Mouse (Mus musculus) CH12.LX (cell line): ENCODE measurements around the gene Rpl11. TPM values are rescaled to one million over a fixed set of nuclear protein-coding genes. Genes with fewer than 3 reads are reported as not detected.
"Not testable (repeated sequence)": the region's sequence is repeated elsewhere in the genome, so short reads cannot be mapped to it uniquely, and the experiment has no call there.

Source experiments
- DNase-seq: peaks from one replicate; pipeline ENCODE4 v3.0.0-alpha.2; 2013; ENCODE audit errors: extremely low read depth
- H3K27ac ChIP-seq: 2 replicates; pipeline ENCODE4 v1.5.1; 2012; ENCODE audit warnings: low read depth, mild to moderate bottlenecking, control low read depth, moderate library complexity; ENCODE audit not compliant: insufficient read depth
- H3K27me3 ChIP-seq: replicated peaks from 2 replicates; pipeline ENCODE3; 2012; ENCODE audit warnings: inconsistent platforms
- H3K36me3 ChIP-seq, 2 experiments: replicated peaks in 1 of 2; 2 replicates each; pipeline versions ENCODE3 to v1.6.1; 2012; ENCODE audit warnings: inconsistent platforms in 1 of 2, low read length in 1 of 2, mild to moderate bottlenecking in 1 of 2, mixed read lengths in 1 of 2, moderate library complexity in 1 of 2; ENCODE audit not compliant: control insufficient read depth in 1 of 2, insufficient read depth in 1 of 2
- H3K4me1 ChIP-seq, 2 experiments: 2 replicates each; pipeline ENCODE4 v1.6.1; 2012; ENCODE audit warnings: inconsistent platforms in 1 of 2, moderate library complexity in 1 of 2; ENCODE audit not compliant: insufficient read depth in 2 of 2, control insufficient read depth in 1 of 2
- H3K4me2 ChIP-seq: 2 replicates; pipeline ENCODE4 v1.6.1; 2012; ENCODE audit warnings: low read depth, mild to moderate bottlenecking, control low read depth; ENCODE audit not compliant: poor library complexity, insufficient read depth, severe bottlenecking
- H3K4me3 ChIP-seq, 3 experiments: fragments of 150-350 bp in 1 of 3; sonication (generic) in 1 of 3; replicated peaks in 1 of 3; 2 replicates each; pipeline versions ENCODE3 to v1.5.1; 2011 to 2012; ENCODE audit warnings: low read depth in 2 of 3, low read length in 2 of 3, mild to moderate bottlenecking in 2 of 3, moderate library complexity in 2 of 3, control low read depth in 1 of 3, improper control_type of control experiment in 1 of 3, inconsistent platforms in 1 of 3, mixed read lengths in 1 of 3; ENCODE audit not compliant: poor library complexity in 1 of 3
- H3K79me2 ChIP-seq: replicated peaks from 2 replicates; pipeline ENCODE4 v1.6.1; 2012; ENCODE audit warnings: mild to moderate bottlenecking, moderate library complexity; ENCODE audit not compliant: control insufficient read depth, poor library complexity, insufficient read depth, severe bottlenecking; ENCODE audit errors: extremely low read depth
- H3K9ac ChIP-seq: 2 replicates; pipeline ENCODE4 v1.6.1; 2012; ENCODE audit warnings: low read depth, mild to moderate bottlenecking, control low read depth, moderate library complexity; ENCODE audit not compliant: insufficient read depth
- H3K9me3 ChIP-seq: replicated peaks from 2 replicates; pipeline ENCODE3; 2012; ENCODE audit warnings: low read length, inconsistent platforms, mixed read lengths
- CHD1 ChIP-seq: IDR thresholded peaks from 2 replicates; pipeline ENCODE4 v1.6.1; 2012; ENCODE audit warnings: low read depth, low read length, improper control_type of control experiment, inconsistent platforms
- MAFK ChIP-seq: IDR thresholded peaks from 2 replicates; pipeline ENCODE4 v1.6.1; 2011; ENCODE audit warnings: low read length, improper control_type of control experiment; ENCODE audit not compliant: insufficient replicate concordance
- POLR2AphosphoS2 ChIP-seq: IDR thresholded peaks from 2 replicates; pipeline ENCODE4 v1.6.1; 2011; ENCODE audit warnings: low read depth, low read length, improper control_type of control experiment
- USF1 ChIP-seq: IDR thresholded peaks from 2 replicates; pipeline ENCODE4 v1.6.1; 2014; ENCODE audit warnings: low read depth, mild to moderate bottlenecking, inconsistent platforms, low read length, improper control_type of control experiment
- ZC3H11A ChIP-seq: IDR thresholded peaks from 2 replicates; pipeline ENCODE4 v1.6.1; 2012; ENCODE audit warnings: low read depth, mild to moderate bottlenecking, inconsistent platforms, low read length, improper control_type of control experiment
- dilution Hi-C: fragments of 300-500 bp; cut with MboI; formaldehyde crosslinking; loops from 2 replicates; pipeline ENCODE4 v1.14.3; 2020; ENCODE audit warnings: low sequenced_read_pairs; ENCODE audit not compliant: extremely low pct_unique_long_range_greater_than_20kb, extremely low pct_ligation_motif_present
- in situ Hi-C: fragments of 300-500 bp; cut with MboI; formaldehyde crosslinking; loops from 3 replicates; pipeline ENCODE4 v1.14.3; 2019; ENCODE audit warnings: low sequenced_read_pairs, low pct_ligation_motif_present, low pct_unique_long_range_greater_than_20kb, mixed read lengths
- polyA plus RNA-seq: library from polyadenylated mRNA; unstranded; fragments of >175 nt; gene quantifications from 2 replicates; pipeline ENCODE4 v1.2.1, GENCODE M21; 2012; ENCODE audit warnings: low read depth; ENCODE audit not compliant: insufficient read length
- total RNA-seq, 2 experiments: library from RNA; depleted of rRNA; stranded (reverse); fragments of 300-350 nt in 1 of 2; fragments of >200 nt in 1 of 2; gene quantifications; 2 replicates each; pipeline ENCODE4 v1.2.3; 2012 to 2014

Gene Rpl11
- total and polyA plus RNA-seq, 3 experiments = 1,170 to 2,513 (median 1,661) TPM

- in situ Hi-C loops (no loop called here), dilution Hi-C loops (no loop called here)
- H3K9ac ChIP-seq = no peak overlapping the region
- H3K4me1 ChIP-seq = peaks cover 2 to 19% of the 10 kb centered on the region in 2 experiments; a peak in 2 of 4 replicates
- no peaks in the 10 kb centered on the region for H3K27me3 ChIP-seq
- no peak overlapping the region for H3K4me2 ChIP-seq
- H3K9me3 ChIP-seq = no peaks in the 10 kb centered on the region
- no peak overlapping the region for H3K4me3 ChIP-seq
- H3K36me3 ChIP-seq = peaks cover 40 to 69% of the 10 kb centered on the region in 2 experiments
- peaks cover 21% of the 10 kb centered on the region for H3K79me2 ChIP-seq
- no peak overlapping the region for H3K27ac ChIP-seq
- DNase-seq = no peak
- TF ChIP-seq ZC3H11A = no peak
- no peak for TF ChIP-seq MAFK
- no peak for TF ChIP-seq USF1
- no peak for TF ChIP-seq CHD1
- 0 out of 2 replicates have a peak, but pooled peaks have one; percentile 42 for TF ChIP-seq POLR2AphosphoS2
Measured at GRCm38 (mm10) chr4:135981524-135982063, 71.6 kb downstream of the Rpl11 start.

DNA sequence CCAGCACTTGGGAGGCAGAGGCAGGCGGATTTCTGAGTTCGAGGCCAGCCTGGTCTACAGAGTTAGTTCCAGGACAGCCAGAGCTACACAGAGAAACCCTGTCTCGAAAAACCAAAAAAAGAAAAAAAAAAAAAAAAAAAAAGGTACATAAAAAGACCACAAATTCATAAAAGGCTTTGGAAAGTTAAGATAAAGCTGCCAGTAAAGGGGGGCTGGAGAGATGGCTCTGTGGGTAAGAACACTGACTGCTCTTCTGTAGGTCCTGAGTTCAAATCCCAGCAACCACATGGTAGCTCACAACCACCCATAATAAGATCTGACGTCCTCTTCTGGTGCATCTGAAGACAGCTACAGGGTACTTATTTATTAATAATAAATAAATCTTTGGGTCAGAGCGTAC is 73.0 kb downstream of the Rpl11 start:
- H3K4me2 ChIP-seq, H3K4me3 ChIP-seq, DNase-seq, H3K27me3 ChIP-seq, H3K9me3 ChIP-seq, dilution Hi-C loops, H3K9ac ChIP-seq, in situ Hi-C loops, H3K27ac ChIP-seq, H3K79me2 ChIP-seq: not testable (repeated sequence)
- Histone ChIP-seq H3K4me1 (peaks cover 1 to 11% of the 10 kb centered on the region in 2 experiments; a peak in 2 of 4 replicates), H3K36me3 (peaks cover 49 to 76% of the 10 kb centered on the region in 2 experiments)

Other genes with a start within 250 kb of the Rpl11 start
- 85.7 and 127 TPM in 2 replicates for gene Srsf10, start 197.7 kb downstream of the Rpl11 start, total RNA-seq (2012; rRNA removed)
- 179 and 197 TPM in 2 replicates for gene Srsf10, start 197.7 kb downstream of the Rpl11 start, total RNA-seq (2014; rRNA removed)
- gene Srsf10, start 197.7 kb downstream of the Rpl11 start, polyA plus RNA-seq = 291 and 341 TPM in 2 replicates
- gene Pnrc2, start 179.6 kb downstream of the Rpl11 start, total RNA-seq (2012; rRNA removed) = 22.2 and 30.5 TPM in 2 replicates
- 46.9 and 55.0 TPM in 2 replicates for gene Pnrc2, start 179.6 kb downstream of the Rpl11 start, total RNA-seq (2014; rRNA removed)
- 32.8 and 34.4 TPM in 2 replicates for gene Pnrc2, start 179.6 kb downstream of the Rpl11 start, polyA plus RNA-seq
- gene Cnr2, start 158.0 kb downstream of the Rpl11 start, total RNA-seq (2012; rRNA removed) = 5.6 and 6.5 TPM in 2 replicates
- gene Cnr2, start 158.0 kb downstream of the Rpl11 start, total RNA-seq (2014; rRNA removed) = 13.5 and 13.8 TPM in 2 replicates
- 9.4 and 10.6 TPM in 2 replicates for gene Cnr2, start 158.0 kb downstream of the Rpl11 start, polyA plus RNA-seq
- gene Fuca1, start 132.7 kb downstream of the Rpl11 start, total RNA-seq (2012; rRNA removed) = 63.2 and 77.6 TPM in 2 replicates
- 28.6 and 32.6 TPM in 2 replicates for gene Fuca1, start 132.7 kb downstream of the Rpl11 start, total RNA-seq (2014; rRNA removed)
- 66.5 and 71.5 TPM in 2 replicates for gene Fuca1, start 132.7 kb downstream of the Rpl11 start, polyA plus RNA-seq
- 32.4 and 42.7 TPM in 2 replicates for gene Hmgcl, start 107.0 kb downstream of the Rpl11 start, total RNA-seq (2012; rRNA removed)
- gene Hmgcl, start 107.0 kb downstream of the Rpl11 start, total RNA-seq (2014; rRNA removed) = 38.0 and 39.5 TPM in 2 replicates
- 27.2 and 27.6 TPM in 2 replicates for gene Hmgcl, start 107.0 kb downstream of the Rpl11 start, polyA plus RNA-seq
- gene Gale, start 89.7 kb downstream of the Rpl11 start, total RNA-seq (2012; rRNA removed) = 39.4 and 40.5 TPM in 2 replicates
- gene Gale, start 89.7 kb downstream of the Rpl11 start, total RNA-seq (2014; rRNA removed) = 32.9 and 34.8 TPM in 2 replicates
- 23.6 and 23.8 TPM in 2 replicates for gene Gale, start 89.7 kb downstream of the Rpl11 start, polyA plus RNA-seq
- gene Lypla2, start 80.8 kb downstream of the Rpl11 start, total RNA-seq (2012; rRNA removed) = 54.0 and 54.9 TPM in 2 replicates
- 55.9 and 57.2 TPM in 2 replicates for gene Lypla2, start 80.8 kb downstream of the Rpl11 start, total RNA-seq (2014; rRNA removed)
- gene Lypla2, start 80.8 kb downstream of the Rpl11 start, polyA plus RNA-seq = 91.8 and 96.5 TPM in 2 replicates
- 53.2 and 65.4 TPM in 2 replicates for gene Pithd1, start 66.2 kb downstream of the Rpl11 start, total RNA-seq (2012; rRNA removed)
- 87.5 and 93.2 TPM in 2 replicates for gene Pithd1, start 66.2 kb downstream of the Rpl11 start, total RNA-seq (2014; rRNA removed)
- gene Pithd1, start 66.2 kb downstream of the Rpl11 start, polyA plus RNA-seq = 53.2 and 67.1 TPM in 2 replicates
- 45.8 and 52.2 TPM in 2 replicates for gene Eloa, start 31.7 kb downstream of the Rpl11 start, total RNA-seq (2012; rRNA removed)
- gene Eloa, start 31.7 kb downstream of the Rpl11 start, total RNA-seq (2014; rRNA removed) = 64.9 and 66.0 TPM in 2 replicates
- 61.6 and 66.2 TPM in 2 replicates for gene Eloa, start 31.7 kb downstream of the Rpl11 start, polyA plus RNA-seq
- gene Id3, start 90.1 kb upstream of the Rpl11 start, total RNA-seq (2012; rRNA removed) = 41.1 and 85.5 TPM in 2 replicates
- gene Id3, start 90.1 kb upstream of the Rpl11 start, total RNA-seq (2014; rRNA removed) = 96.0 and 116 TPM in 2 replicates
- 17.6 and 18.3 TPM in 2 replicates for gene Id3, start 90.1 kb upstream of the Rpl11 start, polyA plus RNA-seq
- 7.2 and 7.6 TPM in 2 replicates for gene E2f2, start 119.0 kb upstream of the Rpl11 start, total RNA-seq (2012; rRNA removed)
- 4.4 and 4.9 TPM in 2 replicates for gene E2f2, start 119.0 kb upstream of the Rpl11 start, total RNA-seq (2014; rRNA removed)
- 3.9 and 6.1 TPM in 2 replicates for gene E2f2, start 119.0 kb upstream of the Rpl11 start, polyA plus RNA-seq
- gene Asap3, start 152.9 kb upstream of the Rpl11 start, total RNA-seq (2012; rRNA removed) = 0.08 TPM in 2 replicates
- gene Asap3, start 152.9 kb upstream of the Rpl11 start, total RNA-seq (2014; rRNA removed) = not detected in 2 replicates
- gene Asap3, start 152.9 kb upstream of the Rpl11 start, polyA plus RNA-seq = 0.07 TPM in 1 of 2 replicates, not detected in the other
- gene Tcea3, start 194.3 kb upstream of the Rpl11 start, total RNA-seq (2012; rRNA removed) = not detected in 2 replicates
- gene Tcea3, start 194.3 kb upstream of the Rpl11 start, total RNA-seq (2014; rRNA removed) = not detected in 2 replicates
- not detected in 2 replicates for gene Tcea3, start 194.3 kb upstream of the Rpl11 start, polyA plus RNA-seq
- gene Zfp46, start 231.3 kb upstream of the Rpl11 start, total RNA-seq (2012; rRNA removed) = 6.6 and 7.2 TPM in 2 replicates
- 3.3 and 4.1 TPM in 2 replicates for gene Zfp46, start 231.3 kb upstream of the Rpl11 start, total RNA-seq (2014; rRNA removed)
- gene Zfp46, start 231.3 kb upstream of the Rpl11 start, polyA plus RNA-seq = 1.8 and 2.8 TPM in 2 replicates